Mouse (Mus musculus) hindbrain, embryonic 15.5 days (tissue): ENCODE data around the gene Art4. TPM values are rescaled to one million over a fixed set of nuclear protein-coding genes. Genes with fewer than 3 reads are reported as not detected.

Experiments used
- ATAC-seq: fragments of 200-750 bp; cut with Nextera tagmentation; 2 replicates; pipeline ENCODE4 v1.8.0; 2017; ENCODE audit warnings: low read depth, moderate number of reproducible peaks, moderate TSS enrichment; ENCODE audit not compliant: low FRiP score
- H3K27ac ChIP-seq: fragments of 300-500 bp; sonication (generic); replicated peaks from 2 replicates; pipeline ENCODE4 v1.5.1; 2015; ENCODE audit warnings: mild to moderate bottlenecking, inconsistent platforms
- H3K27me3 ChIP-seq: fragments of 300-500 bp; sonication (generic); 2 replicates; pipeline ENCODE4 v1.6.1; 2015; ENCODE audit warnings: control low read depth, inconsistent platforms
- H3K36me3 ChIP-seq: fragments of 300-500 bp; sonication (generic); 2 replicates; pipeline ENCODE4 v1.6.1; 2015; ENCODE audit warnings: control low read depth, inconsistent platforms
- H3K4me1 ChIP-seq: fragments of 300-500 bp; sonication (generic); replicated peaks from 2 replicates; pipeline ENCODE4 v1.6.1; 2015; ENCODE audit warnings: control low read depth, inconsistent platforms
- H3K4me2 ChIP-seq: fragments of 300-500 bp; sonication (generic); 2 replicates; pipeline ENCODE4 v1.6.1; 2015; ENCODE audit warnings: moderate library complexity, mild to moderate bottlenecking, inconsistent platforms
- H3K4me3 ChIP-seq: fragments of 300-500 bp; sonication (generic); 2 replicates; pipeline ENCODE4 v1.5.1; 2015; ENCODE audit warnings: mild to moderate bottlenecking, inconsistent platforms
- H3K9ac ChIP-seq: fragments of 300-500 bp; sonication (generic); 2 replicates; pipeline ENCODE4 v1.6.1; 2015; ENCODE audit warnings: inconsistent platforms
- H3K9me3 ChIP-seq: fragments of 300-500 bp; sonication (generic); 2 replicates; pipeline ENCODE4 v1.6.1; 2016; ENCODE audit warnings: control low read depth, inconsistent platforms
- WGBS: fragments of 180-500 bp; shearing (Covaris S2); methylation state at CpG from one replicate; pipeline ENCODE4 v1.1.7; 2015; 5-methylcytosine and 5-hydroxymethylcytosine counted together
- polyA plus RNA-seq: library from polyadenylated mRNA; unstranded; fragments of >200 nt; fragmentation: Nextera tagmentation; extraction: Ambion mirVana; gene quantifications from 2 replicates; pipeline ENCODE4 v1.2.1, GENCODE M21; 2015

Gene Art4
- polyA plus RNA-seq, 1 experiment from 2014 or later = 0.09 TPM

GRCm38 (mm10) chr6:136858420-136858819 is 887 bp upstream of the Art4 start:
- WGBS = 84% methylated on average over 8 of the region's 8 CpGs
- Histone ChIP-seq H3K36me3 (no peaks in the 10 kb centered on the region), H3K27me3 (no peaks in the 10 kb centered on the region), H3K9ac (no peak overlapping the region), H3K4me2 (no peak overlapping the region), H3K4me1 (no peaks in the 10 kb centered on the region), H3K4me3 (no peak overlapping the region), H3K9me3 (no peaks in the 10 kb centered on the region), H3K27ac (no peak overlapping the region)
- no peak for ATAC-seq

- Histone ChIP-seq H3K27ac (no peak overlapping the region), H3K9ac (no peak overlapping the region)
- WGBS = 66% methylated on average over 11 of the region's 11 CpGs
These were observed 334 bp upstream of the Art4 start for GRCm38 (mm10) chr6:136857873-136858260.

GRCm38 (mm10) chr6:136856071-136856636 is 1.4 kb downstream of the Art4 start:
- Histone ChIP-seq H3K27ac (no peak overlapping the region), H3K9me3 (no peaks in the 10 kb centered on the region), H3K4me1 (0 out of 2 replicates have a peak, but pooled peaks cover 8% of the 10 kb centered on the region), H3K4me3 (no peak overlapping the region), H3K27me3 (no peaks in the 10 kb centered on the region), H3K4me2 (no peak overlapping the region), H3K9ac (no peak overlapping the region), H3K36me3 (no peaks in the 10 kb centered on the region)
- 74% methylated on average over 14 of the region's 14 CpGs for WGBS
- ATAC-seq = no peak

More at GRCm38 (mm10) chr6:136857873-136858260, 334 bp upstream of the Art4 start:
- Histone ChIP-seq H3K27me3 (no peaks in the 10 kb centered on the region), H3K4me3 (no peak overlapping the region), H3K4me1 (0 out of 2 replicates have a peak, but pooled peaks cover under 1% of the 10 kb centered on the region), H3K4me2 (no peak overlapping the region), H3K36me3 (no peaks in the 10 kb centered on the region), H3K9me3 (no peaks in the 10 kb centered on the region)
- ATAC-seq = no peak

- Histone ChIP-seq H3K27ac (no peak overlapping the region), H3K36me3 (no peaks in the 10 kb centered on the region), H3K4me1 (0 out of 2 replicates have a peak, but pooled peaks cover 8% of the 10 kb centered on the region), H3K9me3 (no peaks in the 10 kb centered on the region), H3K27me3 (no peaks in the 10 kb centered on the region), H3K4me2 (no peak overlapping the region), H3K4me3 (no peak overlapping the region), H3K9ac (no peak overlapping the region)
- ATAC-seq = no peak
- 84% methylated on average over 2 of the region's 2 CpGs for whole genome bisulfite sequencing
These were observed 2.4 kb downstream of the Art4 start for GRCm38 (mm10) chr6:136855183-136855582.

- 90% methylated on average over 11 of the region's 11 CpGs for WGBS
These were observed 3.2 kb downstream of the Art4 start for GRCm38 (mm10) chr6:136854361-136854781.

GRCm38 (mm10) chr6:136852762-136853161 is 4.8 kb downstream of the Art4 start:
- 0 out of 2 replicates have a peak, but pooled peaks cover 8% of the 10 kb centered on the region for H3K4me1 ChIP-seq
- H3K4me2 ChIP-seq = no peak overlapping the region
- no peak overlapping the region for H3K9ac ChIP-seq
- ATAC-seq = no peak; the same call in 1 of the 2 replicates
- WGBS = 59% methylated on average over 3 of the region's 3 CpGs
- H3K4me3 ChIP-seq = no peak overlapping the region
- peak overlapping the region; percentile 26; the same call in 1 of the 2 replicates for H3K27ac ChIP-seq
- H3K27me3 ChIP-seq = no peaks in the 10 kb centered on the region
- H3K36me3 ChIP-seq = no peaks in the 10 kb centered on the region
- no peaks in the 10 kb centered on the region for H3K9me3 ChIP-seq

More at GRCm38 (mm10) chr6:136854361-136854781, 3.2 kb downstream of the Art4 start:
- Histone ChIP-seq H3K9me3 (no peaks in the 10 kb centered on the region), H3K9ac (no peak overlapping the region), H3K27me3 (no peaks in the 10 kb centered on the region), H3K4me2 (no peak overlapping the region), H3K4me1 (0 out of 2 replicates have a peak, but pooled peaks cover 8% of the 10 kb centered on the region), H3K27ac (no peak overlapping the region), H3K4me3 (no peak overlapping the region), H3K36me3 (no peaks in the 10 kb centered on the region)
- ATAC-seq = no peak

- Histone ChIP-seq H3K4me2 (no peak overlapping the region), H3K4me1 (0 out of 2 replicates have a peak, but pooled peaks cover 8% of the 10 kb centered on the region), H3K4me3 (no peak overlapping the region), H3K36me3 (no peaks in the 10 kb centered on the region), H3K9ac (no peak overlapping the region), H3K27me3 (no peaks in the 10 kb centered on the region), H3K9me3 (no peaks in the 10 kb centered on the region), H3K27ac (peak overlapping the region; percentile 26; the same call in 1 of the 2 replicates)
- WGBS = 83% methylated on average over 4 of the region's 4 CpGs
- ATAC-seq = no peak
These were observed 5.2 kb downstream of the Art4 start for GRCm38 (mm10) chr6:136852348-136852747.

- whole genome bisulfite sequencing = 83% methylated on average over 6 of the region's 6 CpGs
- H3K27me3 ChIP-seq = no peaks in the 10 kb centered on the region
- H3K9me3 ChIP-seq = no peaks in the 10 kb centered on the region
- H3K4me3 ChIP-seq = no peak overlapping the region
- no peak overlapping the region for H3K27ac ChIP-seq
- no peak overlapping the region for H3K4me2 ChIP-seq
- no peaks in the 10 kb centered on the region for H3K36me3 ChIP-seq
- H3K4me1 ChIP-seq = 0 out of 2 replicates have a peak, but pooled peaks cover 8% of the 10 kb centered on the region
- no peak for ATAC-seq
- H3K9ac ChIP-seq = no peak overlapping the region
These were observed 7.3 kb downstream of the Art4 start for GRCm38 (mm10) chr6:136850267-136850666.

- no peak for ATAC-seq
- Histone ChIP-seq H3K36me3 (no peaks in the 10 kb centered on the region), H3K9ac (no peak overlapping the region), H3K4me1 (0 out of 2 replicates have a peak, but pooled peaks cover 8% of the 10 kb centered on the region), H3K27ac (no peak overlapping the region), H3K9me3 (no peaks in the 10 kb centered on the region), H3K4me2 (no peak overlapping the region), H3K27me3 (no peaks in the 10 kb centered on the region), H3K4me3 (no peak overlapping the region)
- 90% methylated on average over 5 of the region's 5 CpGs for WGBS
These were observed 8.6 kb downstream of the Art4 start for GRCm38 (mm10) chr6:136848971-136849370.

- Histone ChIP-seq H3K36me3 (no peaks in the 10 kb centered on the region), H3K27me3 (no peaks in the 10 kb centered on the region), H3K9me3 (no peaks in the 10 kb centered on the region), H3K27ac (no peak overlapping the region), H3K4me2 (no peak overlapping the region), H3K4me1 (0 out of 2 replicates have a peak, but pooled peaks cover 8% of the 10 kb centered on the region), H3K9ac (no peak overlapping the region), H3K4me3 (no peak overlapping the region)
- 89% methylated on average over 8 of the region's 8 CpGs for WGBS
- ATAC-seq = no peak
These were observed 9.1 kb downstream of the Art4 start for GRCm38 (mm10) chr6:136848399-136848798.

GRCm38 (mm10) chr6:136847790-136848189 is 9.7 kb downstream of the Art4 start:
- Histone ChIP-seq H3K9ac (no peak overlapping the region), H3K4me2 (no peak overlapping the region)
- 29% methylated on average over 2 of the region's 2 CpGs for WGBS

GRCm38 (mm10) chr6:136847267-136847666 is 10.3 kb downstream of the Art4 start:
- Histone ChIP-seq H3K4me3 (no peak overlapping the region), H3K9ac (no peak overlapping the region), H3K36me3 (no peaks in the 10 kb centered on the region), H3K4me1 (0 out of 2 replicates have a peak, but pooled peaks cover 2% of the 10 kb centered on the region), H3K4me2 (no peak overlapping the region), H3K9me3 (no peaks in the 10 kb centered on the region), H3K27me3 (no peaks in the 10 kb centered on the region), H3K27ac (no peak overlapping the region)
- no peak for ATAC-seq
- 94% methylated on average over 3 of the region's 3 CpGs for WGBS

More at GRCm38 (mm10) chr6:136847790-136848189, 9.7 kb downstream of the Art4 start:
- Histone ChIP-seq H3K27me3 (no peaks in the 10 kb centered on the region), H3K36me3 (no peaks in the 10 kb centered on the region), H3K4me1 (0 out of 2 replicates have a peak, but pooled peaks cover 7% of the 10 kb centered on the region), H3K27ac (no peak overlapping the region), H3K4me3 (no peak overlapping the region), H3K9me3 (no peaks in the 10 kb centered on the region)
- ATAC-seq = no peak
